Mouse (Mus musculus): ENCODE data around the gene Kdelr3.

GRCm38 (mm10) chr15:79548226-79548625 lies 32.0 kb downstream of the Kdelr3 start:
- TF ChIP-seq POLR2A (IDR thresholded peaks at IDR 0.05; ENCODE audit: insufficient read depth, low read length) (no peak), CTCF (IDR thresholded peaks at IDR 0.05; ENCODE audit: low read depth, low read length) (no peak)
